Mouse (Mus musculus): ENCODE measurements at regions not wholly inside any gene's neighbourhood (a gene's known extent, or its start where the extent isn't known, plus 50 kb on each side); places are given as distances from the start of the nearest gene placed in this dataset.
A peak's percentile ranks its signal among the peaks of the same experiment; 100 is the strongest.

DNA sequence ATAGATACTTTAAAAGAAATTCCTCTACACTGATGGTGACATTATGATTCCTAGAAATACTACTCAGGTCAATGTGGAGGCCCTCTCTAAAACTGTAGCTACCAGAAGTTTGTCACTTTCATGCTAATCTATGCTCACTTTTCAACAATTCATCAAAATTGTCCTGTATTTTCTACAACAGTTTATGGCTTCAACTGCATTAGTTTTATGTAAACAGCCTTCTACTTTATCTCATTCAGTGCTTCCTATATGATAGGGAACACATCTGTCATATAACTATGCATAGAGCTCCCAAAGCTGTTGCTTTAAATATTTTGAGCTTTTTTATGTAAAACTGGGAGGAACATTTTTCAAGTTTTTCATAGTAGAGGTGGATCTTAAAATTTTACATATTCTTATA lies 338.7 kb upstream of the Dph6 start (continued):
- no peak for TF ChIP-seq NRF1 (IDR thresholded peaks at IDR 0.05; ENCODE audit: insufficient read depth, low read depth, low read length, poor library complexity, severe bottlenecking)

DNA sequence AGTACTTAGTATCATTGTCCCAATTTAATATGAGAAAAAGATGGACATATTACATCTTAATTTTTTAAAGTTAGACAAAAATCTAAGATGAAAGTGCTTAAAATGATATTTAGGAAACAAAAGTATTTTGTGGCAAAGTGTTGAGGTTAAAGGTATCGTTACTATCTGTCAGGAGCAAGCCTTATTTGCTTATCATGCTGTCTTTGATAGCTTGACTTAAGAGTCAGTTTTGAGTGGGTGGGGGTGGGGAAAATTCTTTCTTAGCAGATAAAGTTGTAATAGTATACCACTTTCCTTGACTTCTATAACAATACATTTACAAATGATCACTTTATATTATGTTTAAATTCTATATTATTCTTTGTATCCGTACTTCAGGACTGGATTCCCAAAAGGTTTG lies 339.1 kb upstream of the Dph6 start:
- H3K27me3 ChIP-seq (ENCODE audit: control insufficient read depth in 1 of 2, insufficient read depth in 2 of 2, low read length in 2 of 2) = no peaks in the 10 kb centered on the region
- DNase-seq (ENCODE audit: low read depth, low spot score) = peak; percentile 38
- no peak overlapping the region for H3K9ac ChIP-seq (ENCODE audit: control insufficient read depth, low read depth, low read length, poor library complexity, severe bottlenecking)

DNA sequence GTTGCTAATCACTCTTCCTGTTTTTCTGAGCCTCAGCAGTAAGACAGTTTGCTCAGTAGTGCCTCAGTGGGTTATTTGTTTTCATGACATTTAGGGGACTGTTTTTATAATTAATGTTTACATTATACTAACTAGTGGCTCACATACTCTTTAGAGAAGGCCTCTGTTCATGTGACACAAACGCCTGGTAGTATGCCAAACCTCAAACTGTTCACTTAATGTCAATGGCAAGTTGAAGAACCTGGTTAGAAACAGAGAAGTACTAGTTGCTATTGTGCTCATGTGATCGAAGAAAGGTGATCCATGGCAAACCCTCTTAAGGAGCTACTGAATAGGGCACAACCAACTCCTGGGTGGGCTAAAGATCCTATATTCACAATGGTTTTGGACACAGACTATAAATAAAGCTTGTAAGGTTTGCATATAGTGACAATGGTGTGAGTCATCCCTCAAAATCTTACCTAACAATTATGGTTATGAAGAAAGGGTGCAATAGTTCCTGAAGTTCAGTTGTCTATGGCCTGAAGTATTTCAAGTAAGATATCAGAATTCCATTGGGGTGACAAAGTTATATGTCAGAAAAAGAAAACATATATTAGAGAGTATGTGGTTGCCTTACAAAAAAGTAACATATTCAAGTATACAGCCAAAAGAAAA lies 340.1 kb upstream of the Dph6 start:
- no peak overlapping the region for H3K4me3 ChIP-seq (ENCODE audit: control insufficient read depth in 1 of 2, insufficient read depth in 1 of 2, low read depth in 2 of 2, low read length in 2 of 2)
- TF ChIP-seq USF1 (IDR thresholded peaks at IDR 0.05; ENCODE audit: low read depth, low read length) (peak; percentile 60; the same call in 1 of the 2 replicates), NELFE (IDR thresholded peaks at IDR 0.05; ENCODE audit: low read depth, low read length) (no peak), GABPA (IDR thresholded peaks at IDR 0.05; ENCODE audit: low read depth, low read length) (no peak)
- peak; percentile 68 for DNase-seq (ENCODE audit: low read depth, low spot score)
- no peak overlapping the region for H3K9ac ChIP-seq (ENCODE audit: control insufficient read depth, low read depth, low read length, poor library complexity, severe bottlenecking)
- H3K79me2 ChIP-seq (ENCODE audit: control insufficient read depth, insufficient read depth, low read length, poor library complexity) = no peaks in the 10 kb centered on the region
- peaks cover 0 to 20% of the 10 kb centered on the region in 2 experiments; a peak in 2 of 4 replicates for H3K36me3 ChIP-seq (ENCODE audit: control insufficient read depth in 1 of 2, insufficient read depth in 2 of 2, low read length in 2 of 2)
- no peaks in the 10 kb centered on the region for H3K9me3 ChIP-seq (replicated peaks; ENCODE audit: insufficient read depth, low read length)
- peaks cover 0 to 16% of the 10 kb centered on the region in 2 experiments; a peak in 2 of 4 replicates for H3K4me1 ChIP-seq (ENCODE audit: control insufficient read depth in 1 of 2, insufficient read depth in 2 of 2, low read length in 2 of 2)
- no peaks in the 10 kb centered on the region for H3K27me3 ChIP-seq (ENCODE audit: control insufficient read depth in 1 of 2, insufficient read depth in 2 of 2, low read length in 2 of 2)
- H3K27ac ChIP-seq (ENCODE audit: control insufficient read depth, low read depth, low read length) = peak overlapping the region; percentile 41

More for the DNA sequence above, 339.1 kb upstream of the Dph6 start:
- Histone ChIP-seq H3K4me1 (ENCODE audit: control insufficient read depth in 1 of 2, insufficient read depth in 2 of 2, low read length in 2 of 2) (peaks cover 0 to 16% of the 10 kb centered on the region in 2 experiments; a peak in 2 of 4 replicates), H3K27ac (ENCODE audit: control insufficient read depth, low read depth, low read length) (no peak overlapping the region), H3K79me2 (ENCODE audit: control insufficient read depth, insufficient read depth, low read length, poor library complexity) (no peaks in the 10 kb centered on the region), H3K36me3 (ENCODE audit: control insufficient read depth in 1 of 2, insufficient read depth in 2 of 2, low read length in 2 of 2) (peaks cover 0 to 20% of the 10 kb centered on the region in 2 experiments; a peak in 2 of 4 replicates), H3K9me3 (replicated peaks; ENCODE audit: insufficient read depth, low read length) (no peaks in the 10 kb centered on the region), H3K4me3 (ENCODE audit: control insufficient read depth in 1 of 2, insufficient read depth in 1 of 2, low read depth in 2 of 2, low read length in 2 of 2) (peak overlapping the region in 1 of 2 experiments; percentile 4; a peak in 1 of 4 replicates)
- TF ChIP-seq EP300 (IDR thresholded peaks at IDR 0.05; ENCODE audit: low read depth in 1 of 2, low read length in 2 of 2) = peak; percentile 79 to 85
- TF ChIP-seq GATA1 (IDR thresholded peaks at IDR 0.05; ENCODE audit: low read depth, low read length) = peak; percentile 83
- TF ChIP-seq E2F4 (IDR thresholded peaks at IDR 0.05; ENCODE audit: borderline replicate concordance, low read depth, low read length) = no peak
- peak; percentile 55; the same call in 1 of the 2 replicates for TF ChIP-seq ETS1 (IDR thresholded peaks at IDR 0.05; ENCODE audit: low read depth, low read length)
- TF ChIP-seq POLR2AphosphoS2 (IDR thresholded peaks at IDR 0.05; ENCODE audit: low read length) = no peak
- TF ChIP-seq TCF12 (IDR thresholded peaks at IDR 0.05; ENCODE audit: low read depth, low read length) = peak; percentile 75

DNA sequence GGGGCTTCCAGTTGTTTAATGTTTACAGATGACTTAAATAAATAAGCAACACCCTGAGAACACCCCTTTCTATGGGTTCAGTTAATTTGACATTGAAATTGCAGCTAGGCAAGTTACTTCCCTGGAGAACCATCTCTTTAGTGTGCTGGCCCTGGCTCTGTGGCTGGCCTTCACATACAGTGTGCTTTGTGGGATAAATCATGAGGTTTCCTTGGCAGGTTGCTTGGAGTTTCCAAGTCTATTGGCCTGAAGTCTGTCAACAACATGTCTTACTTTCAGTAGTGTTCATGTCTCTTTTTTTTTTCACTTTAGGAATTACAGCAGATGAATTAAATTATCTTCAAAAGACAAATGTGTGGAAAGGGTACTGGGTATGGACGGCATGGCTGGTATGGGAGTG lies 359.2 kb upstream of the Dph6 start:
- Histone ChIP-seq H3K4me1 (ENCODE audit: control insufficient read depth in 1 of 2, insufficient read depth in 2 of 2, low read length in 2 of 2) (no peaks in the 10 kb centered on the region), H3K79me2 (ENCODE audit: control insufficient read depth, insufficient read depth, low read length, poor library complexity) (no peaks in the 10 kb centered on the region), H3K9me3 (replicated peaks; ENCODE audit: insufficient read depth, low read length) (no peaks in the 10 kb centered on the region)

More for the DNA sequence above, 359.2 kb upstream of the Dph6 start:
- TF ChIP-seq CHD1 (IDR thresholded peaks at IDR 0.05; ENCODE audit: low read depth, low read length) (no peak), TAL1 (IDR thresholded peaks at IDR 0.05; ENCODE audit: low read length) (no peak), USF1 (IDR thresholded peaks at IDR 0.05; ENCODE audit: low read depth, low read length) (no peak), SIN3A (IDR thresholded peaks at IDR 0.05; ENCODE audit: low read length) (no peak), EP300 (IDR thresholded peaks at IDR 0.05; ENCODE audit: low read depth in 1 of 2, low read length in 2 of 2) (no peak), POLR2AphosphoS2 (IDR thresholded peaks at IDR 0.05; ENCODE audit: low read length) (no peak), E2F4 (IDR thresholded peaks at IDR 0.05; ENCODE audit: borderline replicate concordance, low read depth, low read length) (no peak), RAD21 (IDR thresholded peaks at IDR 0.05; ENCODE audit: low read depth, low read length) (no peak), MAZ (IDR thresholded peaks at IDR 0.05; ENCODE audit: low read depth, low read length) (no peak), TCF12 (IDR thresholded peaks at IDR 0.05; ENCODE audit: low read depth, low read length) (no peak), SMC3 (IDR thresholded peaks at IDR 0.05; ENCODE audit: low read depth, low read length) (no peak), ELF1 (IDR thresholded peaks at IDR 0.05; ENCODE audit: low read depth, low read length) (no peak), MYB (IDR thresholded peaks at IDR 0.05; ENCODE audit: low read depth, low read length) (no peak), NRF1 (IDR thresholded peaks at IDR 0.05; ENCODE audit: insufficient read depth, low read depth, low read length, poor library complexity, severe bottlenecking) (no peak), MAFK (IDR thresholded peaks at IDR 0.05; ENCODE audit: borderline replicate concordance, low read depth, low read length) (no peak), TBP (IDR thresholded peaks at IDR 0.05; ENCODE audit: low read depth, low read length) (no peak), NELFE (IDR thresholded peaks at IDR 0.05; ENCODE audit: low read depth, low read length) (no peak), POLR2AphosphoS5 (IDR thresholded peaks at IDR 0.05; ENCODE audit: borderline replicate concordance, low read depth, low read length) (no peak)
- Histone ChIP-seq H3K36me3 (ENCODE audit: control insufficient read depth in 1 of 2, insufficient read depth in 2 of 2, low read length in 2 of 2) (no peaks in the 10 kb centered on the region), H3K27me3 (ENCODE audit: control insufficient read depth in 1 of 2, insufficient read depth in 2 of 2, low read length in 2 of 2) (no peaks in the 10 kb centered on the region), H3K27ac (ENCODE audit: control insufficient read depth, low read depth, low read length) (no peak overlapping the region), H3K9ac (ENCODE audit: control insufficient read depth, low read depth, low read length, poor library complexity, severe bottlenecking) (no peak overlapping the region), H3K4me3 (ENCODE audit: control insufficient read depth in 1 of 2, insufficient read depth in 1 of 2, low read depth in 2 of 2, low read length in 2 of 2) (no peak overlapping the region)
- DNase-seq (ENCODE audit: low read depth, low spot score) = no peak

All from MEL (cell line).